Mouse (Mus musculus): ENCODE data around the gene Acads.
"Not testable (repeated sequence)": the region's sequence is repeated elsewhere in the genome, so short reads cannot be mapped to it uniquely, and the experiment has no call there.

The Acads gene

GRCm38 (mm10) chr5:115149675-115150459 is 30.7 kb upstream of the Acads start:
- no peak for DNase-seq (ENCODE audit: low read depth, low spot score)

- not testable (repeated sequence) for DNase-seq (ENCODE audit: low read depth, low spot score)
Observed at GRCm38 (mm10) chr5:115148872-115149271, 29.7 kb upstream of the Acads start.

- peak; percentile 67 for DNase-seq (ENCODE audit: low read depth, low spot score)
Observed at GRCm38 (mm10) chr5:115148378-115148777, 29.2 kb upstream of the Acads start.

GRCm38 (mm10) chr5:115147388-115147787 is 28.2 kb upstream of the Acads start:
- no peak for DNase-seq (ENCODE audit: low read depth, low spot score)

GRCm38 (mm10) chr5:115146747-115147130 is 27.6 kb upstream of the Acads start:
- peak; percentile 64 for DNase-seq (ENCODE audit: low read depth, low spot score)

- DNase-seq (ENCODE audit: low read depth, low spot score): peak; percentile 81
Observed at GRCm38 (mm10) chr5:115145976-115146746, 27.0 kb upstream of the Acads start.

GRCm38 (mm10) chr5:115145253-115145968 is 26.3 kb upstream of the Acads start:
- peak; percentile 33 for DNase-seq (ENCODE audit: low read depth, low spot score)

- DNase-seq (ENCODE audit: low read depth, low spot score): peak; percentile 47
Observed at GRCm38 (mm10) chr5:115144471-115144870, 25.3 kb upstream of the Acads start.

GRCm38 (mm10) chr5:115143552-115143951 is 24.4 kb upstream of the Acads start:
- peak; percentile 33 for DNase-seq (ENCODE audit: low read depth, low spot score)

GRCm38 (mm10) chr5:115142166-115142697 is 23.1 kb upstream of the Acads start:
- no peak for DNase-seq (ENCODE audit: low read depth, low spot score)

- no peak for DNase-seq (ENCODE audit: low read depth, low spot score)
Observed at GRCm38 (mm10) chr5:115140726-115141125, 21.6 kb upstream of the Acads start.

GRCm38 (mm10) chr5:115139124-115139523 is 20.0 kb upstream of the Acads start:
- DNase-seq (ENCODE audit: low read depth, low spot score): no peak

- DNase-seq (ENCODE audit: low read depth, low spot score): peak; percentile 76
Observed at GRCm38 (mm10) chr5:115134234-115135165, 15.4 kb upstream of the Acads start, which contains the start of gene Unc119b. Gene Unc119b (minus strand): TSS chr5:115134975.

GRCm38 (mm10) chr5:115133358-115134066 is 14.4 kb upstream of the Acads start:
- no peak for DNase-seq (ENCODE audit: low read depth, low spot score)

- no peak for DNase-seq (ENCODE audit: low read depth, low spot score)
Observed at GRCm38 (mm10) chr5:115132465-115132864, 13.3 kb upstream of the Acads start.

- DNase-seq (ENCODE audit: low read depth, low spot score): no peak
Observed at GRCm38 (mm10) chr5:115129328-115129727, 10.2 kb upstream of the Acads start.

GRCm38 (mm10) chr5:115127421-115128179 is 8.5 kb upstream of the Acads start:
- no peak for DNase-seq (ENCODE audit: low read depth, low spot score)

- DNase-seq (ENCODE audit: low read depth, low spot score): no peak
Observed at GRCm38 (mm10) chr5:115126578-115127312, 7.6 kb upstream of the Acads start.

Measured in skeletal muscle tissue, adult 2 months (tissue).